Mouse (Mus musculus) kidney, postnatal 0 days (tissue): ENCODE measurements around the gene Bhlhb9. TPM values are rescaled to one million over a fixed set of nuclear protein-coding genes. Genes with fewer than 3 reads are reported as not detected.

Source experiments
- ATAC-seq: fragments of 200-750 bp; cut with Nextera tagmentation; replicated peaks from 2 replicates; pipeline ENCODE4 v1.8.0; 2017; ENCODE audit warnings: low read depth, moderate number of reproducible peaks, moderate TSS enrichment, moderate library complexity; ENCODE audit not compliant: low FRiP score
- DNase-seq: peaks from one replicate; pipeline ENCODE4 v3.0.0-alpha.2; 2016; ENCODE audit warnings: low spot score
- H3K27ac ChIP-seq: fragments of 300-500 bp; sonication (generic); 2 replicates; pipeline ENCODE4 v1.5.1; 2014; ENCODE audit warnings: mild to moderate bottlenecking
- H3K27me3 ChIP-seq: fragments of 300-500 bp; sonication (generic); 2 replicates; pipeline ENCODE4 v1.6.1; 2014; ENCODE audit warnings: low read length, mixed read lengths; ENCODE audit not compliant: insufficient read depth
- H3K36me3 ChIP-seq: fragments of 300-500 bp; sonication (generic); 2 replicates; pipeline ENCODE4 v1.6.1; 2014; ENCODE audit warnings: low read length, mixed read lengths; ENCODE audit not compliant: insufficient read depth
- H3K4me1 ChIP-seq: fragments of 300-500 bp; sonication (generic); replicated peaks from 2 replicates; pipeline ENCODE4 v1.6.1; 2014; ENCODE audit warnings: antibody characterized with exemption, low read length, mixed read lengths; ENCODE audit not compliant: insufficient read depth
- H3K4me2 ChIP-seq: fragments of 300-500 bp; sonication (generic); 2 replicates; pipeline ENCODE4 v1.6.1; 2014; ENCODE audit warnings: mild to moderate bottlenecking, low read length, moderate library complexity, mixed read lengths
- H3K4me3 ChIP-seq: fragments of 300-500 bp; sonication (generic); replicated peaks from 2 replicates; pipeline ENCODE4 v1.5.1; 2014; ENCODE audit warnings: low read depth, low read length
- H3K9ac ChIP-seq: fragments of 300-500 bp; sonication (generic); 2 replicates; pipeline ENCODE4 v1.6.1; 2014; ENCODE audit warnings: low read depth, low read length
- H3K9me3 ChIP-seq: fragments of 300-500 bp; sonication (generic); replicated peaks from 2 replicates; pipeline ENCODE4 v1.6.1; 2016; ENCODE audit warnings: low read length, inconsistent platforms, mixed read lengths
- CTCF ChIP-seq: IDR thresholded peaks from 2 replicates; pipeline ENCODE4 v1.5.1; 2016; ENCODE audit warnings: antibody characterized with exemption, low read depth, mild to moderate bottlenecking, moderate library complexity
- WGBS: fragments of 180-500 bp; shearing (Covaris S2); extraction: QIAGEN DNeasy Blood & Tissue Kit; methylation state at CpG from one replicate; pipeline ENCODE4 v1.1.7; 2014; 5-methylcytosine and 5-hydroxymethylcytosine counted together
- polyA plus RNA-seq: library from polyadenylated mRNA; unstranded; fragments of >200 nt; fragmentation: Nextera tagmentation; extraction: Ambion mirVana; gene quantifications from 2 replicates; pipeline ENCODE4 v1.2.1, GENCODE M21; 2015

Bhlhb9 gene
- polyA plus RNA-seq, 1 experiment from 2014 or later: 36.9 TPM

DNA sequence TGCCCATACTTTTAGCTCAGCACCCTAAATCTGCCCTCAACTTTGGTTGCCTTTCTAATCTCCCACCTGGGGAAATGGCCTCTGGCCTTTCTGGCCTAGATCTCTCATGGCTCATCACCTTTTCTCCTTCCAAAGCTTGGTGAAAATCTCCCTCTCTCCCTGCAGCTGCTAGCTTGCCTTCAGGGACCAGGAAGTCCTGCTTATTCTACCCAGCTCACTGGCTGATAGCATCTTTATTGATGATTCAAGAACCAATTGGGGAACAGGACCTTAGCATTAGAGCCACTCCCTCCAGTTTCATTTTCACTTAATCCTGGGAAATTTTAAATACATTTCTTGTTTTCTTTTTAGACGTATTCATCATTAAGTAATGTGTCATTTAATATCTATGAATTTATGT, 79.3 kb downstream of the Bhlhb9 start:
- Histone ChIP-seq H3K36me3 (no peaks in the 10 kb centered on the region), H3K9ac (no peak overlapping the region), H3K4me3 (no peak overlapping the region), H3K4me2 (no peak overlapping the region), H3K27ac (no peak overlapping the region), H3K9me3 (no peaks in the 10 kb centered on the region), H3K4me1 (no peaks in the 10 kb centered on the region), H3K27me3 (no peaks in the 10 kb centered on the region)
- DNase-seq (no peak), ATAC-seq (no peak)
- no peak for TF ChIP-seq CTCF
- WGBS: 90% methylated on average over 1 of the region's 1 CpGs

DNA sequence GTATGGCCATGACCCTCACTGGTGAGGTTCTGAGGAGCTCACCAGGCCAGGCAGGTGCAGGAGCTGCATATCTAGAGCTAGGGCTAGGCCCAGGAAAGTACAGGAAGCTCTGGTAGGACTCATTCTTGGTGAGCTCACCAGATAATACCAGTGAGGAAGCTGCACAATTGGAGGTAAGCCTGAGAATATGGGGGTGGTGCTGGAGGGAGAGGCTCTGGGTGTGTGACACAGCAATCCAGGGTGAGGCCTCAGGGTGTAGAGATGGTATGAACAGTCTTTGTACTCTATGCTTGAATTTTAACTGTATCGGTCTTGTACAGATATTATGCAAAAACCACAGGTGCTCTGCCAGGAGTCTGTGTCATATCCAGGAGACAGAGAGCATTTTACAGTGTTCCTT, 82.2 kb downstream of the Bhlhb9 start:
- no peak overlapping the region for H3K9ac ChIP-seq
- no peak overlapping the region for H3K27ac ChIP-seq
- no peaks in the 10 kb centered on the region for H3K4me1 ChIP-seq
- H3K4me3 ChIP-seq: no peak overlapping the region
- no peak for ATAC-seq
- WGBS: 91% methylated on average over 1 of the region's 1 CpGs
- no peaks in the 10 kb centered on the region for H3K9me3 ChIP-seq
- no peak overlapping the region for H3K4me2 ChIP-seq
- no peak for TF ChIP-seq CTCF
- no peak for DNase-seq
- H3K36me3 ChIP-seq: no peaks in the 10 kb centered on the region
- H3K27me3 ChIP-seq: no peaks in the 10 kb centered on the region

DNA sequence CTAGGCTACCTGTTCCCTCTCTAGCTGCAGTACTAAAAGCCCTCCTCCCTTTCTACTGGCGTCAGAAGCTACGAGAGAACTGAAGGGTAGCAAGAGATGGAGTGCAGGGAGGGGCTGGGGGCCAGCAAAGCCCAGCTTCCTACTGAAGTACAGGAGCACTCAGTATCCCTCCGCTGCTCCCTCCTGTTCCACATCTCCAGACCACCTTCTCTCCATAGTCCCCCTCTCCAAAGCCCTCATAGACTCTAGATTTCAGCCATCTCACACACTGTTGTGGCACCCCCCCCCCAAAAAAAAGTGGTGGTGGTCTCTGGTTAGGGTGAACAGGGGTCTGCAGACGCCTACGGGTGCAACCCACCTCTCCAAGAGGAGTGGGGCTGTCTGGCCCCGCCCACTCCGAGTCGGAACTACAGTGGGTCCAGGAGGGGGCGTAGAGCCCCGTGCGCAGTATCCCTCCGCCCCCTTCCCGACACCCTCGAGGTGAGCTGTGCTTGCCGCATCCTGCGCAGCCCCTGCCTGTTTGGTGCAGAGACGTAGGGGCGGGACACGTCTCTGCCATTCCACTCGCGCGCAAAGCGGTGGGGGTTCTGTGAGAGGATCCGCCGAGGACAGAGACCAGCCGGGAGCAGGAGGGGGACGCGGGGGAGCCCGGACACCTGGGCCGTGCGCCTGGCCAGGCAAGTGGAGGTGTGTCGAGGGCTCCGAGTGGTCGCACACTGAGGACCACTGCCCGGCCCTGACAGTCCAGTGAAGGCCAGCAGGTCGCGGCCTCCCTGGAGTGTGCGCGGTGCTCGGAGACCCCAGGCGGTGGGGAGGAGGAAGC, 88.2 kb downstream of the Bhlhb9 start:
- 0 out of 2 replicates have a peak, but pooled peaks have one; percentile 12 for TF ChIP-seq CTCF
- H3K27ac ChIP-seq: peak overlapping the region; percentile 76
- H3K36me3 ChIP-seq: 0 out of 2 replicates have a peak, but pooled peaks cover 7% of the 10 kb centered on the region
- H3K4me2 ChIP-seq: peak overlapping the region; percentile 53
- H3K27me3 ChIP-seq: no peaks in the 10 kb centered on the region
- 35% methylated on average over 41 of the region's 41 CpGs for WGBS
- ATAC-seq: peak; percentile 97
- DNase-seq: peak; percentile 88
- H3K9ac ChIP-seq: peak overlapping the region; percentile 74
- H3K9me3 ChIP-seq: no peaks in the 10 kb centered on the region
- no peaks in the 10 kb centered on the region for H3K4me1 ChIP-seq
- peak overlapping the region; percentile 59 for H3K4me3 ChIP-seq

DNA sequence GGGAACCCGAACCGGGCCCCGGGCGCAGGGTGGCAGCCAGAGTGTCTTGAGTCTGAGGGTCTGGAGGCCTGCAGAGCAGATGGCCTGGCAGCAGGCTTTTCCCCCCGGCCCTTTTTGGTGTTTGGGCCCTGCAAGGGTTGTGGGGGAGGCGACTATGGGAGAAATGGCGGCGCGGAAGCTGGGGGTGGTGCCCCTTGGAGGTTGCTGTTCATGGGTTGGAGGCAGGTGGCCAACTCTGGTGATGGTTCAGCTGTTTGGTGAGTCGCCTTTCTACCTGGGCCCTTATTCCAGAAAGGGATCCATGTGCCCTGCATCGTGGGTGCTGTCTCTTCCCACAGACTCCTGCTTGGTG, 88.8 kb downstream of the Bhlhb9 start:
- Histone ChIP-seq H3K9ac (peak overlapping the region; percentile 74), H3K4me2 (peak overlapping the region; percentile 53), H3K4me3 (peak overlapping the region; percentile 59), H3K27me3 (no peaks in the 10 kb centered on the region), H3K4me1 (no peaks in the 10 kb centered on the region), H3K27ac (peak overlapping the region; percentile 76), H3K9me3 (no peaks in the 10 kb centered on the region), H3K36me3 (0 out of 2 replicates have a peak, but pooled peaks cover 7% of the 10 kb centered on the region)
- DNase-seq: peak; percentile 18
- WGBS: 33% methylated on average over 11 of the region's 11 CpGs
- peak; percentile 53 for ATAC-seq
- TF ChIP-seq CTCF: no peak

DNA sequence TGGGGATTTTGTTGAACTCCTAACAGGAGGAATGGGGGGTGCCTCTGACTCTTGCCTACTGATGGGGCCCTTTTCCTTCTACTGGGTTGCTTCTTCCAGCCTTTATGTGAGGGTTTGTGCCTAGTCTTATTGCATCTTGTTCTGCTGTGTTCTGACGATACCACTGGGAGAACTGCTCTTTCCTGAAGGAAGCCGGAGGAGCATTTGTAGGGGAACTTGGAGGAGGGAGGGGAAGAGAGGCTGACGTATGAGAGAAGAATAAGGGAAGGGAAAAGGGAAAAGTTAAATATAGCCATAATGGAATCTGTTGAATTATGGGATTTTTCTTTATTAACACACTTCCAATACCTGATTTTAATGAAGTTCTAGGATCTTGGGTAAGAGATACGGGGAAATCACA, 119.2 kb downstream of the Bhlhb9 start:
- H3K4me3 ChIP-seq: no peak overlapping the region
- no peaks in the 10 kb centered on the region for H3K27me3 ChIP-seq
- H3K4me1 ChIP-seq: no peaks in the 10 kb centered on the region
- 82% methylated on average over 4 of the region's 4 CpGs for WGBS
- no peak for ATAC-seq
- no peak overlapping the region for H3K27ac ChIP-seq
- H3K9me3 ChIP-seq: no peaks in the 10 kb centered on the region
- no peak for DNase-seq
- H3K36me3 ChIP-seq: no peaks in the 10 kb centered on the region
- no peak overlapping the region for H3K9ac ChIP-seq
- no peak overlapping the region for H3K4me2 ChIP-seq
- TF ChIP-seq CTCF: no peak

DNA sequence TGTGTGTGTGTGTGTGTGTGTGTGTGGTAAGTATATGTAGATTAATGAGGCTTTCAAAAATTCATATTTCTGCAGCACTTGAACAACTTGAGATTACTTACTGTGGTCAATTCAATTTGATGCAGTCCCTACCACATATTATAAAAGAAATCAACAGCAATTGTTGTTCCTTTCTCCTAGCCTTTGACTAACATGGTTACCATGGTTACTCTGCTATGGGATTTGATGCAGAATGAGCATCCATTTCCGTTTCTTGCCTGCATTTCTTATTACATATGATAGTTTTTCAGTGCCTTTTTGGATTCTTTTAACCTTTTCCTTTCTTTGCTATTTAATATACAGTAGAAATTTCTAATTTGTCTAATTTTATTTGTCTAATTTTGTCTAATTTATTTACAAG, 119.7 kb downstream of the Bhlhb9 start:
- DNase-seq: no peak
- Histone ChIP-seq H3K4me3 (no peak overlapping the region), H3K27ac (no peak overlapping the region), H3K4me1 (no peaks in the 10 kb centered on the region), H3K9ac (no peak overlapping the region), H3K27me3 (no peaks in the 10 kb centered on the region), H3K36me3 (no peaks in the 10 kb centered on the region), H3K9me3 (no peaks in the 10 kb centered on the region), H3K4me2 (no peak overlapping the region)
- TF ChIP-seq CTCF: no peak
- ATAC-seq: no peak
- WGBS: 75% methylated on average over 1 of the region's 1 CpGs
